Mouse (Mus musculus): ENCODE results near the gene Zscan10.
A peak's percentile ranks its signal among the peaks of the same experiment; 100 is the strongest.
"Not testable (repeated sequence)": the region's sequence is repeated elsewhere in the genome, so short reads cannot be mapped to it uniquely, and the experiment has no call there.

Gene Zscan10

GRCm38 (mm10) chr17:23592208-23592925 lies 8.3 kb upstream of the Zscan10 start:
- peak; percentile 94 for DNase-seq

GRCm38 (mm10) chr17:23592926-23593300 lies 7.7 kb upstream of the Zscan10 start:
- DNase-seq = no peak

GRCm38 (mm10) chr17:23595139-23595538 lies 5.5 kb upstream of the Zscan10 start:
- DNase-seq = not testable (repeated sequence)

- DNase-seq = peak; percentile 84
Observed at GRCm38 (mm10) chr17:23598582-23599552, 1.8 kb upstream of the Zscan10 start, which contains the start of gene Zfp13. TSS of gene Zfp13 (minus strand) at chr17:23599487.

GRCm38 (mm10) chr17:23599605-23600063 lies 1.0 kb upstream of the Zscan10 start:
- no peak for DNase-seq

GRCm38 (mm10) chr17:23601836-23602585 lies 1.4 kb downstream of the Zscan10 start:
- DNase-seq = no peak

GRCm38 (mm10) chr17:23603077-23603476 lies 2.4 kb downstream of the Zscan10 start:
- DNase-seq = no peak

GRCm38 (mm10) chr17:23603542-23603941 lies 2.9 kb downstream of the Zscan10 start:
- peak; percentile 20 for DNase-seq

- no peak for DNase-seq
Observed at GRCm38 (mm10) chr17:23604394-23604793, 3.7 kb downstream of the Zscan10 start.

- no peak for DNase-seq
Observed at GRCm38 (mm10) chr17:23605220-23605619, 4.6 kb downstream of the Zscan10 start.

GRCm38 (mm10) chr17:23609612-23610011 lies 9.0 kb downstream of the Zscan10 start:
- DNase-seq = no peak

- DNase-seq = peak; percentile 75
Observed at GRCm38 (mm10) chr17:23610361-23610800, 9.7 kb downstream of the Zscan10 start.

GRCm38 (mm10) chr17:23617087-23617486 lies 16.4 kb downstream of the Zscan10 start:
- no peak for DNase-seq

- DNase-seq = no peak
Observed at GRCm38 (mm10) chr17:23620351-23620750, 19.7 kb downstream of the Zscan10 start.

GRCm38 (mm10) chr17:23627813-23628212 lies 27.2 kb downstream of the Zscan10 start:
- DNase-seq = no peak

GRCm38 (mm10) chr17:23630195-23631020 lies 29.8 kb downstream of the Zscan10 start:
- DNase-seq = peak; percentile 80

- DNase-seq = no peak
Observed at GRCm38 (mm10) chr17:23631241-23631640, 30.6 kb downstream of the Zscan10 start.

- DNase-seq = no peak
Observed at GRCm38 (mm10) chr17:23644613-23645495, 44.2 kb downstream of the Zscan10 start, which contains the start of gene Mmp25. TSS of gene Mmp25 (minus strand) at chr17:23645277.

GRCm38 (mm10) chr17:23645894-23646293 lies 45.2 kb downstream of the Zscan10 start:
- no peak for DNase-seq

GRCm38 (mm10) chr17:23651363-23651762 lies 50.7 kb downstream of the Zscan10 start:
- no peak for DNase-seq

- no peak for DNase-seq
Observed at GRCm38 (mm10) chr17:23653324-23653723, 52.7 kb downstream of the Zscan10 start.
